Mouse (Mus musculus) gastrocnemius, adult 8-10 months (tissue): ENCODE measurements around the gene Agap2. TPM values are rescaled to one million over a fixed set of nuclear protein-coding genes. Genes with fewer than 3 reads are reported as not detected.

Experiments
- DNase-seq, 2 experiments: peaks; one replicate each; pipeline ENCODE4 v3.0.0; 2022; ENCODE audit warnings: low spot score in 2 of 2
- total RNA-seq, 4 experiments: library from RNA; stranded (reverse); gene quantifications; 2 replicates each; pipeline ENCODE4 v1.2.4; 2022

Gene Agap2
- total RNA-seq, 4 experiments from 2014 or later, result 0.60 to 1.7 (median 1.0) TPM

DNA sequence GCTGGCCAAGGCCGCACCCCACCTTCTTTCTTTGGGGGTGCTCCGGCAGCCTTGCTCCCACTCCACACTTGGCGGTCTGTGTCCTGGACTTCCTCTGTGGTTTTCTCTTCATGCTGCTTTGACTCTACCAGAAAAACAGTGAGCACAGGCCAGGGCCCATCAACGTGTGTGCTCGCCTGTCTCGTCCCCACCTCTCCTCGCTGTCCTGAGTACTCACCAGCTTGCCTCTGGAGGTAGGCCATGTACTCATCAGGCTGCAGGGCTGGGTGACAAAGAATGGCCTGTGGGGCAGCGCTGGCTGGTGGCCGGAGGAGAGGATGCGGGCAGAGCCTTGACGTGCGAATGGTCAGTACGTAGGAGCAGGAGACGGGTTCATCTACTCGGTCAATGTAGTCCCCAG, 24.8 kb downstream of the Agap2 start:
- no peak for DNase-seq

DNA sequence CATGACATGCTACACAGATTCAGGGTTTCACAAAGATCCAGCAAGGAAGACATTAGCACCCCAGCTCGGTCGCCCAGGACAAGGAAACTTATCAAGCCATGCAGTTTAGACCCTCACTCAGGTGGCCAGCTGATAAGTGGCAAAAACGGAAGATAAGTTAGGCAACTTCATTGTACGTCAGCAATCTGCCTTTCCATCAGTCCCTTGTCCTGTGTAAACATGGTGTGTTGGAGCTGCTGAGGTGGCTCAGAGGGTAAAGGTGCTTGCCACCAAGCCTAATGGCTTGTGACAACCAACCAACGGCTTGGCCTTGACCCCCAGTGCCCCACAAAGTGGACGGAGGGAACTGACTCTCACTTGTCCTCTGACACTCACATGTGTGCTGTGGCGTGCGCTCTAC, 25.3 kb downstream of the Agap2 start:
- no peak for DNase-seq

GRCm38 (mm10) chr10:127101151-127101550, 26.1 kb downstream of the Agap2 start:
- no peak for DNase-seq

DNA sequence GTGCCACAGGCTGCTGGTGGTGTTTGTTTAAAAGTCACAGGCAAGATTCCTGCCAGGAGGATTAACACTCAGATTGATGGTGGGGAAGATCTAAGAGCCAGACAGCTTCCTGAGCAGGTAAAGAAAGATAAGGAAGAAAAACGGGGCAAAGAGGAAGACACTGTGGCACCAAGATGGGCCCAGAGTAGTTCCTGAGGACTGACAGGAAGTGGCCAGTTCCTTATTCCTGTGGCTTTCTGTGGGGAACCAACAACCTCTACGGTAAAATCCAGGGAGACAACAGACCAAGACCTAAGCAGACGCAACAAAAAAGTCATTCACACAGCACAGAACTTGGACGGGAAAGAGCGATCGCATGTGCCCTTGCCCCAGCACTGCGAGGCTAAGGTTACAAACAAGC, 28.5 kb downstream of the Agap2 start:
- no peak for DNase-seq

GRCm38 (mm10) chr10:127107563-127108261, 32.6 kb downstream of the Agap2 start:
- no peak for DNase-seq

GRCm38 (mm10) chr10:127108262-127108583, 33.1 kb downstream of the Agap2 start:
- DNase-seq, result no peak

DNA sequence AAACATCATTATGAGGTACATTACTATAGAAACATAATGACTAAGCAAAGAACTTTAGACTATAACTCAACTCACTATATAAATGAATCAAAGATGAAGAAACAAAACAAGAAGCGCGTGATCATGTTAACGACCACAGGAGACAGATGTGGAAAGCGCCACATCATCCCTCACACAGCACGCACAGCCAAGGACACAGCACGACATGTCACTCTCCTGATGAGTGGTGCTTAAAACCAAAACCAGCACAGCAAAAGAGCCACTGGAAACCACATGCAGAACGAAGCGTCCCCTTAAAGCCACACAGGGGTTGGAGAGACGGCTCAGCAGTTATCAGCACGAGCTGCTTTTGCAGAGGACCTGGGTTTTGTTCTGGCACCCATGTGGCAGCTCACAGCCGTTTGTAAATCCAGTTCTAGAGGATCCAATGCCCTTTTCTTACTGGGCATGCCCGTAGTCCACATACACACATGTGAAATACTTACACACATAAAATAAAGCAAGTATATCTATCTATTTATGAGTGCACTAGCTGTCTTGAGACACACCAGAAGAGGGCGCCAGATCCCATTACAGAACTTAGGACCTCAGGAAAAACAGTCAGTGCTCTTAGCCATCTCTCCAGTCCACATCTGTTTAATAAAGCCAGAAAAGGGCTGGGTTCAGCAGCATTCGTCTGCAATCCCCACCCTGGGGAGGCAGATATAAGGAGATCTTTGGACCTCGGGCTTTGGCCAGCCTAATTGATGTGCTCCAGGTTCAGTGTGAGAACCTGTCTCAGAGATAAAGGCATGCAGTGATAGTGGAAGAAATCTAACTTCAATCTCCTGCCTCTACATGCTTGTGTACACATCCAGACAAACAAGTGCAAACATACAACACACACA, 36.2 kb downstream of the Agap2 start:
- no peak for DNase-seq

GRCm38 (mm10) chr10:127114408-127114807, 39.3 kb downstream of the Agap2 start:
- no peak for DNase-seq

DNA sequence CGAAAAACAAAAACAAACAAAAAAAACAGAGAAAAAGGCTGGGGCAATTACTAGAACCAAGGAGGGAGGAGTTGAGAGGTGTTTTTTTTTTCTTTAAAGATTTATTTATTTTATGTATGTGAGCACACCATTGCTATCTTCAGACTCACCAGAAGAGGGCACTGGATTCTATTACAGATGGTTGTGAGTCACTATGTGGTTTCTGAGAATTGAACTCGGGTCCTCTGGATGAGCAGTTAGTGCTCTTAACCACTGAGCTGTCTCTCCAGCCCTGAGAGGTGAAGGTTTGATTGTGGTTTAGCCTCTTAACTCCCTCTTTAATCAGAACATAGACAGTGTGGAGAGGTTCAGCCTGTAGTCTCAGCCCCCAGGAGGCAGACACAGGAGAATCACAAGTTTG, 40.0 kb downstream of the Agap2 start:
- no peak for DNase-seq

- DNase-seq, result no peak
These were observed 43.4 kb downstream of the Agap2 start for GRCm38 (mm10) chr10:127118470-127118869.

DNA sequence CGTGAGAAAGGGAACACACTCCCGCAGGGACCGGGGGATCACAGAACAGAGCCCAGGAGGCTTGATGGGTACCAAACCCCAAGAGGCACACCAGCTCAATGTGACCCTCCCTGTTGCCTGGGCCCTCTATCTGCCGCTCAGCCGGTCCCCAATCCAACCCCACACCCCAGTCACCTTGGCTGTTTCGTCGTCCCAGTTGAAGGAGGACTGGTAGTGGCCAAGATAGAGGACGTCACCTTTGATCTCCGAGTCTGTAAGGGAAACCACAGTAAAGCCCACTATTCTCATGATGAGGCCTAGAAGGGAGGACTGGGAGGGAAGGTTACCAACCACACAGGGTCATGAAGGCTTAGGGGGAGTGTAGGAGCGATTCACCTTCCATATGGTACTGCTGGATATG, 44.1 kb downstream of the Agap2 start:
- no peak for DNase-seq

DNA sequence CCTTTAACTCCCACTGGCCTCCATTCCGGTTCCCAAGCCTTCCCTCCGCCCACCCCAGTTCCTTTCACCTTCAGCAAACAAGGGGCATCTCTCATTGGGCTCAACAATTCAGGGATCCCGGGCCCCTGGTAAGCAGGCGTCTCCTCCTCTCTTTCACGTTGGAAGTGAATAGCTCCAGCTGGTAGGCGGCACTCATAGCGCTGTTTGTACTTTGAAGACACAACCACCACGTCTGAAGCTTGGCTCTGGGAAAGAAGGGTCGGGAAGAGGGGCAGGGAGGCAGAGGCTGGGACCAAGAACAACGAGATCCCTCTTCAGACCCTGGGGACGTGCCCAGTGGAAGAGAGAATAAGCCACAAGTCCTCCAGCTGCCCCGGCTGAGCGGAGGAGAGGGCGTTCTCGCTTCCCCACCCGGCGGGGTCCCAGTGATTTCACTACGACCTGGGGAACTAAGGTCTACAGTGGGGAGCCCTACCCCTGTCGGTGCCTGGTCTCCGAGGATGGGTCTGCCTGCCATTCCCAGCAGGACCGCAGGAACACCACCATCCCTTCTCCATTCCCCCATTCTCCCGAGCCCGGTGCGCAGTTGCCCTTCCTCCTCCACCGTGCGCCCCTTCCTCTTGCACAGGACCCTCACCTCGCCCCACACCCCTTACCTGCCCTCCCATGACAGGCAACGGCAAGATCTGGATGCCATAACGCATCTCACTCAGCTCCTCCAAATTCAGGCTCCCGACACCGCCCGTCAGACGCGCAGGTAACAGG, 45.4 kb downstream of the Agap2 start:
- DNase-seq, result no peak

GRCm38 (mm10) chr10:127121066-127121477, 46.0 kb downstream of the Agap2 start, which contains the start of gene Os9:
Os9 (minus strand) TSS chr10:127121131.
- DNase-seq, result peak; percentile 95 to 96

- no peak for DNase-seq
These were observed 46.9 kb downstream of the Agap2 start for GRCm38 (mm10) chr10:127122018-127122417.

DNA sequence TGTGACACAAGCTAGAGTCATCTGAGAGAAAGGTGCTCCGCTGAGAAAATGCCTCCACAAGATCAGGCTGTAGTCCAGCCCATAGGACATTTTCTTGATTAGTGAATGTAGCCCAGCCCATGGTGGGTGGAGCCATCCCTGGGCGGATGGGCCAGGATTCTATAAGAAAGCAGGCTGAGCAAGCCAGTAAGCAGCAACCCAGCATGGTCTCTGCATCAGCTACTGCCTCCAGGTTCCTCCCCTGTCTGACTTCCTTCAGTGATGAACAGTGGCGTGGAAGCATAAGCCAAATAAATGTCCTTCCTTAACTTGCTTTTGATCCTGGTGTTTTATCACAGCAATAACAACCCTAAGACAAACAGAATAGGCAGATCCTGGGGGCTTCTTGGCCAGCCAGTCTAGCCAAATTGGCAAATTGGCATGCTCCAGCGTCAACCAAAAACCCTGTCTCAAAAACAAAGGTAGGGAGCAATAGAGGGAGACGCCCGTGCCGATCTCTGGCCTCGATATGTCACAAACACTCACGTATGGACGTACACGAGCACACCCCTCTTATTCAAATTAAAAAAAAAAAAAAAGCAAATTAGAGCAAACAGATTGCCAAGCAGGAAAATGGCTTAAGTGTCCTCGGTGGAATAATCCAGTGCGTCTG, 47.8 kb downstream of the Agap2 start:
- no peak for DNase-seq

DNA sequence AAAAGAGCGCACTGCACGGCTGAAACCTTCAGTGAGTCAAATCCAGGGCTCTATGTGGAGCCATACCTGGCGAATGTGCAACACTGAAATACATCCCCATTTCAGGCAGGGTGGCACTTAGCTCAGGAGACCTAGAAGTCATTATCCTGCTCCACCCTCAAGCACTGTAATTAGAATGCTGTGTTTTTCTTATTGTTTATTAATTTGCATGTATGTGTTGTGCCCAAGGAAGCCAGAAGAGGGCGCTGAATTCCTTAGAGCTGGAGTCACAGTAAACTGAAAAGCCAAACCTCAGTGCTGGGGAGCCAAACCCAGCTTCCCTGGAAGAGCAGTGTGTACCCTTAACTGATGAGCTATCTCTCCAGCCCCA, 48.3 kb downstream of the Agap2 start:
- peak in 1 of 2 experiments; percentile 22 for DNase-seq

GRCm38 (mm10) chr10:127125210-127126001, 50.3 kb downstream of the Agap2 start:
- no peak for DNase-seq

- no peak for DNase-seq
These were observed 51.5 kb downstream of the Agap2 start for GRCm38 (mm10) chr10:127126579-127126978.

GRCm38 (mm10) chr10:127127711-127128279, 52.7 kb downstream of the Agap2 start:
- no peak for DNase-seq

DNA sequence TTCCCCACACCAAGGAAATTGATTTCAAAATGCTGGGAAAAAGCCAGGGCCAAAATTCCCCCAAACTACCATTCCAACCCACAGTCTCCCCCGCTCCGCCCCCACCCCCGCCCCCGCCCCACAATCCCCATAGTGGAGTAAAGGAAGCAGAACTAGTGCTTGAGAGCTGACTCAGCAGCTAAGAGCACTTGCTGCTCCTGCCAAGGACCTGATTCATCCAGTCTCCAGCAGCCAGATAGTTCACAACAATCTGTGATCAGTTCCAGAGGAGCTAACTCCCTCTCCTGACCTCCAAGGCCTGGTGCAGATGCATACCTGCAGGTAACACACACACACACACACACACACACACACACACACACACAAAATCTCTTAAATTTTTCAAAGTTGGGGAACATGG, 54.3 kb downstream of the Agap2 start:
- no peak for DNase-seq
